Mouse (Mus musculus) retina, adult 2 months (tissue): ENCODE data around the gene Nmur1.

ENCODE experiments used
- DNase-seq: peaks from one replicate; pipeline ENCODE4 v3.0.0-alpha.2; 2012; ENCODE audit warnings: low read depth, low spot score

Gene Nmur1

GRCm38 (mm10) chr1:86440887-86441723, 15.1 kb upstream of the Nmur1 start:
- DNase-seq = no peak

GRCm38 (mm10) chr1:86440171-86440886, 14.3 kb upstream of the Nmur1 start:
- DNase-seq = peak; percentile 74

GRCm38 (mm10) chr1:86439487-86440170, 13.6 kb upstream of the Nmur1 start:
- no peak for DNase-seq

- no peak for DNase-seq
These were observed 12.5 kb upstream of the Nmur1 start for GRCm38 (mm10) chr1:86438501-86438900.

GRCm38 (mm10) chr1:86438014-86438319, 11.9 kb upstream of the Nmur1 start:
- no peak for DNase-seq

GRCm38 (mm10) chr1:86437219-86438013, 11.4 kb upstream of the Nmur1 start:
- DNase-seq = no peak

GRCm38 (mm10) chr1:86435302-86435821, 9.3 kb upstream of the Nmur1 start:
- no peak for DNase-seq

- DNase-seq = peak; percentile 96
These were observed 8.6 kb upstream of the Nmur1 start for GRCm38 (mm10) chr1:86434439-86435201.

GRCm38 (mm10) chr1:86434001-86434400, 8.0 kb upstream of the Nmur1 start:
- no peak for DNase-seq

GRCm38 (mm10) chr1:86433359-86433758, 7.3 kb upstream of the Nmur1 start:
- DNase-seq = no peak

- no peak for DNase-seq
These were observed 6.8 kb upstream of the Nmur1 start for GRCm38 (mm10) chr1:86432778-86433177.

- DNase-seq = no peak
These were observed 4.0 kb upstream of the Nmur1 start for GRCm38 (mm10) chr1:86430056-86430455.

- DNase-seq = no peak
These were observed 1.0 kb downstream of the Nmur1 start for GRCm38 (mm10) chr1:86424835-86425547.

- DNase-seq = no peak
These were observed 1.7 kb downstream of the Nmur1 start for GRCm38 (mm10) chr1:86424336-86424735.

- no peak for DNase-seq
These were observed 2.1 kb downstream of the Nmur1 start for GRCm38 (mm10) chr1:86423879-86424278.

GRCm38 (mm10) chr1:86421007-86421406, 5.0 kb downstream of the Nmur1 start:
- DNase-seq = no peak

- DNase-seq = no peak
These were observed 9.7 kb downstream of the Nmur1 start for GRCm38 (mm10) chr1:86416321-86416720.

GRCm38 (mm10) chr1:86415612-86416184, 10.3 kb downstream of the Nmur1 start:
- no peak for DNase-seq

- DNase-seq = no peak
These were observed 10.9 kb downstream of the Nmur1 start for GRCm38 (mm10) chr1:86415144-86415543.

- no peak for DNase-seq
These were observed 11.3 kb downstream of the Nmur1 start for GRCm38 (mm10) chr1:86414715-86415114.
